Mouse (Mus musculus) liver, postnatal 0 days (tissue): Measurements from ENCODE around the gene Scamp2.

ENCODE experiments used
- CTCF ChIP-seq: sonication (generic); IDR thresholded peaks from 2 replicates; pipeline ENCODE4 v1.5.1; 2016; ENCODE audit warnings: antibody characterized with exemption, low read depth
- EP300 ChIP-seq: IDR thresholded peaks from 2 replicates; pipeline ENCODE4 v1.6.1; 2016; ENCODE audit warnings: antibody characterized with exemption, low read depth, mild to moderate bottlenecking

GRCm38 (mm10) chr9:57550126-57550862, 10.4 kb upstream of the Scamp2 start:
- TF ChIP-seq EP300 (no peak), CTCF (no peak)
